Mouse (Mus musculus): ENCODE results near the gene Lrrc46.
A peak's percentile ranks its signal among the peaks of the same experiment; 100 is the strongest.

DNA sequence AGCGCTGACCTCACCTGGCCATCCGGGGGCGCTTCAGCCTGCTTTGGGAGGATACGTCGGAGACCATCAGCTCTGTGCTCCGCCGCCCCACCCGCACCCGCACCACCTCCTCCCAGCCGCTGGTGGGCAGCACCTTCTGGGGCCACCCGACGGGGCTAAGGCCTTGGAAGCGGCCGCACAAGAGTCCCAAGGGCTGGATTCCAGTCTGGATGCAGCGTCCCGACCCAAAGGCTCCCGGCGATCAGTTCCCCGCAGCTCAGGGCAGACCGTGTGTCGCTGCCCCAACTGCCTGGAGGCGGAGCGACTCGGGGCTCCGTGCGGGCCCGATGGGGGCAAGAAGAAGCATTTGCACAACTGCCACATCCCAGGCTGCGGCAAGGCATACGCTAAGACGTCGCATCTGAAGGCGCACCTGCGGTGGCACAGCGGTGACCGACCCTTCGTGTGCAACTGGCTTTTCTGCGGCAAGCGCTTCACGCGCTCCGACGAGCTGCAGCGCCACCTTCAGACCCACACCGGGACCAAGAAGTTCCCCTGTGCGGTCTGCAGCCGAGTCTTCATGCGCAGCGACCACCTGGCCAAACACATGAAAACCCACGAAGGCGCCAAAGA is 19.2 kb downstream of the Lrrc46 start:
- TF ChIP-seq EP300 (IDR thresholded peaks at IDR 0.05; ENCODE audit: insufficient read depth, low read depth, low read length), result no peak
- peak; percentile 83 for TF ChIP-seq CTCF (IDR thresholded peaks at IDR 0.05; ENCODE audit: low read depth, low read length)

Measured in ES-Bruce4 (cell line).